Mouse (Mus musculus): ENCODE data around the gene Synj2. TPM values are rescaled to one million over a fixed set of nuclear protein-coding genes. Genes with fewer than 3 reads are reported as not detected.

The Synj2 gene
- polyA plus RNA-seq, 1 experiment from 2014 or later: 3.8 TPM

GRCm38 (mm10) chr17:6025831-6026230 is 84.8 kb downstream of the Synj2 start:
- Histone ChIP-seq H3K36me3 (peaks cover 48% of the 10 kb centered on the region), H3K4me2 (no peak overlapping the region), H3K9me3 (replicated peaks) (no peaks in the 10 kb centered on the region), H3K27ac (no peak overlapping the region), H3K27me3 (no peaks in the 10 kb centered on the region), H3K4me3 (replicated peaks) (no peak overlapping the region), H3K9ac (no peak overlapping the region), H3K4me1 (0 out of 2 replicates have a peak, but pooled peaks cover 1% of the 10 kb centered on the region)
- no peak for ATAC-seq (replicated peaks; ENCODE audit: low FRiP score)
- WGBS: 88% methylated on average over 7 of the region's 7 CpGs

- no peaks in the 10 kb centered on the region for H3K36me3 ChIP-seq
- H3K27ac ChIP-seq: no peak overlapping the region
- H3K9me3 ChIP-seq (replicated peaks): no peaks in the 10 kb centered on the region
- 65% methylated on average over 8 of the region's 8 CpGs for WGBS
- peaks cover 18% of the 10 kb centered on the region; the same call in 1 of the 2 replicates for H3K4me1 ChIP-seq
- no peak overlapping the region for H3K4me3 ChIP-seq (replicated peaks)
- no peak overlapping the region for H3K4me2 ChIP-seq
- no peak overlapping the region for H3K9ac ChIP-seq
- no peak for ATAC-seq (replicated peaks; ENCODE audit: low FRiP score)
- no peaks in the 10 kb centered on the region for H3K27me3 ChIP-seq
Observed at GRCm38 (mm10) chr17:6035661-6036060, 94.6 kb downstream of the Synj2 start.

GRCm38 (mm10) chr17:6036458-6036857 is 95.4 kb downstream of the Synj2 start:
- Histone ChIP-seq H3K36me3 (no peaks in the 10 kb centered on the region; the same call in 1 of the 2 replicates), H3K4me2 (peak overlapping the region; percentile 22; the same call in 1 of the 2 replicates), H3K9me3 (replicated peaks) (no peaks in the 10 kb centered on the region), H3K4me3 (replicated peaks) (no peak overlapping the region), H3K9ac (no peak overlapping the region), H3K27me3 (no peaks in the 10 kb centered on the region), H3K4me1 (peaks cover 18% of the 10 kb centered on the region; the same call in 1 of the 2 replicates), H3K27ac (peak overlapping the region; percentile 59)
- 75% methylated on average over 8 of the region's 8 CpGs for WGBS
- ATAC-seq (replicated peaks; ENCODE audit: low FRiP score): peak; percentile 49

- H3K4me1 ChIP-seq: peaks cover 18% of the 10 kb centered on the region; the same call in 1 of the 2 replicates
- peak; percentile 69 for ATAC-seq (replicated peaks; ENCODE audit: low FRiP score)
- peak overlapping the region; percentile 59 for H3K27ac ChIP-seq
- no peak overlapping the region for H3K9ac ChIP-seq
- peak overlapping the region; percentile 22; the same call in 1 of the 2 replicates for H3K4me2 ChIP-seq
- 42% methylated on average over 11 of the region's 11 CpGs for WGBS
- H3K4me3 ChIP-seq (replicated peaks): no peak overlapping the region
- peaks cover under 1% of the 10 kb centered on the region for H3K36me3 ChIP-seq
- H3K27me3 ChIP-seq: no peaks in the 10 kb centered on the region
- no peaks in the 10 kb centered on the region for H3K9me3 ChIP-seq (replicated peaks)
Observed at GRCm38 (mm10) chr17:6036872-6037271, 95.8 kb downstream of the Synj2 start.

- Histone ChIP-seq H3K4me2 (no peak overlapping the region), H3K36me3 (peaks cover 7% of the 10 kb centered on the region), H3K9ac (no peak overlapping the region), H3K27ac (0 out of 2 replicates have a peak overlapping the region, but pooled peaks have one; percentile 59), H3K4me3 (replicated peaks) (no peak overlapping the region), H3K4me1 (peaks cover 18% of the 10 kb centered on the region; the same call in 1 of the 2 replicates), H3K9me3 (replicated peaks) (no peaks in the 10 kb centered on the region), H3K27me3 (no peaks in the 10 kb centered on the region)
- no peak for ATAC-seq (replicated peaks; ENCODE audit: low FRiP score)
- WGBS: 80% methylated on average over 10 of the region's 10 CpGs
Observed at GRCm38 (mm10) chr17:6037507-6037906, 96.4 kb downstream of the Synj2 start.

- no peaks in the 10 kb centered on the region for H3K4me1 ChIP-seq
- H3K4me2 ChIP-seq: no peak overlapping the region
- H3K4me3 ChIP-seq (replicated peaks): no peak overlapping the region
- peaks cover 6% of the 10 kb centered on the region; the same call in 1 of the 2 replicates for H3K36me3 ChIP-seq
- no peaks in the 10 kb centered on the region for H3K27me3 ChIP-seq
- H3K9me3 ChIP-seq (replicated peaks): no peaks in the 10 kb centered on the region
- H3K9ac ChIP-seq: no peak overlapping the region
- H3K27ac ChIP-seq: no peak overlapping the region
- 83% methylated on average over 4 of the region's 4 CpGs for WGBS
- ATAC-seq (replicated peaks; ENCODE audit: low FRiP score): no peak
Observed at GRCm38 (mm10) chr17:6052801-6053200, 111.7 kb downstream of the Synj2 start.

- peak overlapping the region; percentile 41; the same call in 1 of the 2 replicates for H3K4me2 ChIP-seq
Observed at GRCm38 (mm10) chr17:6054934-6055355, 113.9 kb downstream of the Synj2 start.

GRCm38 (mm10) chr17:6062793-6063192 is 121.7 kb downstream of the Synj2 start:
- WGBS: 67% methylated on average over 8 of the region's 8 CpGs
- Histone ChIP-seq H3K4me2 (no peak overlapping the region), H3K36me3 (peaks cover 37% of the 10 kb centered on the region), H3K4me1 (no peaks in the 10 kb centered on the region), H3K27me3 (no peaks in the 10 kb centered on the region), H3K9me3 (replicated peaks) (no peaks in the 10 kb centered on the region), H3K27ac (no peak overlapping the region), H3K9ac (no peak overlapping the region), H3K4me3 (replicated peaks) (no peak overlapping the region)
- no peak for ATAC-seq (replicated peaks; ENCODE audit: low FRiP score)

More at GRCm38 (mm10) chr17:6054934-6055355, 113.9 kb downstream of the Synj2 start:
- 19% methylated on average over 5 of the region's 5 CpGs for WGBS
- Histone ChIP-seq H3K9ac (no peak overlapping the region), H3K36me3 (no peaks in the 10 kb centered on the region), H3K27ac (no peak overlapping the region), H3K27me3 (no peaks in the 10 kb centered on the region), H3K4me3 (replicated peaks) (no peak overlapping the region), H3K4me1 (no peaks in the 10 kb centered on the region), H3K9me3 (replicated peaks) (no peaks in the 10 kb centered on the region)
- ATAC-seq (replicated peaks; ENCODE audit: low FRiP score): no peak

GRCm38 (mm10) chr17:6063532-6063931 is 122.5 kb downstream of the Synj2 start:
- 89% methylated on average over 5 of the region's 5 CpGs for WGBS
- Histone ChIP-seq H3K4me2 (no peak overlapping the region), H3K36me3 (peaks cover 39% of the 10 kb centered on the region), H3K4me3 (replicated peaks) (no peak overlapping the region), H3K9ac (no peak overlapping the region), H3K27me3 (no peaks in the 10 kb centered on the region), H3K4me1 (no peaks in the 10 kb centered on the region), H3K27ac (no peak overlapping the region), H3K9me3 (replicated peaks) (no peaks in the 10 kb centered on the region)
- no peak for ATAC-seq (replicated peaks; ENCODE audit: low FRiP score)

GRCm38 (mm10) chr17:6066021-6066420 is 124.9 kb downstream of the Synj2 start:
- ATAC-seq (replicated peaks; ENCODE audit: low FRiP score): no peak
- Histone ChIP-seq H3K27me3 (no peaks in the 10 kb centered on the region), H3K4me1 (no peaks in the 10 kb centered on the region), H3K9me3 (replicated peaks) (no peaks in the 10 kb centered on the region), H3K36me3 (peaks cover 55% of the 10 kb centered on the region), H3K4me2 (no peak overlapping the region), H3K4me3 (replicated peaks) (no peak overlapping the region), H3K9ac (no peak overlapping the region), H3K27ac (no peak overlapping the region)
- WGBS: 91% methylated on average over 2 of the region's 2 CpGs

- no peak for ATAC-seq (replicated peaks; ENCODE audit: low FRiP score)
- Histone ChIP-seq H3K4me2 (no peak overlapping the region), H3K4me1 (no peaks in the 10 kb centered on the region), H3K36me3 (peaks cover 66% of the 10 kb centered on the region), H3K9ac (no peak overlapping the region), H3K9me3 (replicated peaks) (no peaks in the 10 kb centered on the region), H3K27ac (no peak overlapping the region), H3K4me3 (replicated peaks) (no peak overlapping the region), H3K27me3 (no peaks in the 10 kb centered on the region)
- WGBS: 95% methylated on average over 7 of the region's 7 CpGs
Observed at GRCm38 (mm10) chr17:6067613-6068012, 126.5 kb downstream of the Synj2 start.

- no peaks in the 10 kb centered on the region for H3K9me3 ChIP-seq (replicated peaks)
- no peak overlapping the region for H3K9ac ChIP-seq
- 93% methylated on average over 6 of the region's 6 CpGs for WGBS
- no peak overlapping the region for H3K4me3 ChIP-seq (replicated peaks)
- H3K27me3 ChIP-seq: no peaks in the 10 kb centered on the region
- no peak overlapping the region for H3K4me2 ChIP-seq
- H3K4me1 ChIP-seq: peaks cover 5% of the 10 kb centered on the region; the same call in 1 of the 2 replicates
- ATAC-seq (replicated peaks; ENCODE audit: low FRiP score): no peak
- H3K36me3 ChIP-seq: peaks cover 63% of the 10 kb centered on the region
- no peak overlapping the region for H3K27ac ChIP-seq
Observed at GRCm38 (mm10) chr17:6069866-6070265, 128.8 kb downstream of the Synj2 start.

- H3K36me3 ChIP-seq: peaks cover 40% of the 10 kb centered on the region
- no peaks in the 10 kb centered on the region for H3K9me3 ChIP-seq (replicated peaks)
- 19% methylated on average over 7 of the region's 7 CpGs for WGBS
- H3K4me1 ChIP-seq: peaks cover 5% of the 10 kb centered on the region; the same call in 1 of the 2 replicates
- H3K9ac ChIP-seq: no peak overlapping the region
- H3K27me3 ChIP-seq: no peaks in the 10 kb centered on the region
- H3K27ac ChIP-seq: 0 out of 2 replicates have a peak overlapping the region, but pooled peaks have one; percentile 27
- peak; percentile 80 for ATAC-seq (replicated peaks; ENCODE audit: low FRiP score)
- H3K4me3 ChIP-seq (replicated peaks): no peak overlapping the region
- no peak overlapping the region for H3K4me2 ChIP-seq
Observed at GRCm38 (mm10) chr17:6073405-6073804, 132.3 kb downstream of the Synj2 start.
